ENCODE assay signal across 8 mouse cellular contexts in genomic region chr7:24593621-24594308, GRCm38 (mm10). TPM values are rescaled to one million over a fixed set of nuclear protein-coding genes. Genes with fewer than 3 reads are reported as not detected.
DNase-seq lines count a peak whose midpoint lies in the region; ATAC-seq and TF ChIP-seq lines count a peak whose summit lies in the region.

No protein-coding gene starts in this region.

- TF ChIP-seq POLR2A in kidney, adult 2 months (IDR thresholded peaks at IDR 0.05; ENCODE audit: low read depth, low read length): peak; percentile 68
- TF ChIP-seq POLR2A in myocyte (IDR thresholded peaks at IDR 0.05; ENCODE audit: insufficient read length, low read depth): peak; percentile 95

- peak overlapping the region; percentile 63 for H3K4me3 ChIP-seq in embryonic facial prominence, embryonic 12.5 days
- H3K4me3 ChIP-seq in kidney, adult 2 months (ENCODE audit: insufficient read depth, low read depth, low read length): peak overlapping the region; percentile 83
- H3K4me3 ChIP-seq in liver, embryonic 12.5 days: peak overlapping the region; percentile 61
- H3K4me3 ChIP-seq in myocyte: peak overlapping the region; percentile 49

- no peak overlapping the region for H3K27ac ChIP-seq in embryonic facial prominence, embryonic 12.5 days
- peak overlapping the region; percentile 67 for H3K27ac ChIP-seq in kidney, adult 2 months (ENCODE audit: insufficient read depth, low read depth, low read length)
- H3K27ac ChIP-seq in liver, embryonic 12.5 days: no peak overlapping the region; the same call in 1 of the 2 replicates

- peak; percentile 86 for ATAC-seq in embryonic facial prominence, embryonic 12.5 days (ENCODE audit: insufficient number of reproducible peaks, insufficient read depth, low FRiP score, low TSS enrichment)
- peak; percentile 86 for ATAC-seq in liver, embryonic 12.5 days

- TF ChIP-seq CTCF in kidney, adult 2 months (conservative IDR thresholded peaks at IDR 0.05; ENCODE audit: insufficient read depth, insufficient read length, low read depth, low read length): no peak

- H3K27me3 ChIP-seq in embryonic facial prominence, embryonic 12.5 days: peaks cover 10% of the 10 kb centered on the region
- H3K27me3 ChIP-seq in kidney, adult 2 months (replicated peaks; ENCODE audit: control insufficient read depth, insufficient read depth, low read length): no peaks in the 10 kb centered on the region
- peaks cover 19% of the 10 kb centered on the region for H3K27me3 ChIP-seq in liver, embryonic 12.5 days (replicated peaks)
- H3K27me3 ChIP-seq in myocyte (ENCODE audit: control insufficient read depth, insufficient read depth, insufficient read length): no peaks in the 10 kb centered on the region

- no peaks in the 10 kb centered on the region for H3K79me2 ChIP-seq in myocyte (ENCODE audit: control insufficient read depth, insufficient read depth)

- H3ac ChIP-seq in myocyte (ENCODE audit: control insufficient read depth, insufficient read length): peak overlapping the region; percentile 9

- WGBS in embryonic facial prominence, embryonic 12.5 days: 2% methylated on average over 39 of the region's 39 CpGs
- 2% methylated on average over 39 of the region's 39 CpGs for WGBS in kidney, adult 2 months
- WGBS in liver, embryonic 12.5 days (ENCODE audit: insufficient replicate concordance): 2% methylated on average over 39 of the region's 39 CpGs

- H3K9me3 ChIP-seq in embryonic facial prominence, embryonic 12.5 days: no peaks in the 10 kb centered on the region
- no peaks in the 10 kb centered on the region for H3K9me3 ChIP-seq in liver, embryonic 12.5 days (replicated peaks)

- H3K36me3 ChIP-seq in embryonic facial prominence, embryonic 12.5 days: 0 out of 2 replicates have a peak, but pooled peaks cover 3% of the 10 kb centered on the region
- H3K36me3 ChIP-seq in kidney, adult 2 months (ENCODE audit: control insufficient read depth, insufficient read depth, low read length): no peaks in the 10 kb centered on the region
- no peaks in the 10 kb centered on the region for H3K36me3 ChIP-seq in liver, embryonic 12.5 days
- no peaks in the 10 kb centered on the region for H3K36me3 ChIP-seq in myocyte (ENCODE audit: control insufficient read depth, insufficient read depth)

- H3K4me2 ChIP-seq in embryonic facial prominence, embryonic 12.5 days (replicated peaks): peak overlapping the region; percentile 75
- peak overlapping the region; percentile 83 for H3K4me2 ChIP-seq in liver, embryonic 12.5 days
- peak overlapping the region; percentile 92 for H3K4me2 ChIP-seq in myocyte (ENCODE audit: low read depth)

- peak; percentile 87 for DNase-seq in A20 (ENCODE audit: low read depth, low spot score)
- peak; percentile 83 for DNase-seq in adrenal gland, postnatal 25 days
- peak; percentile 79 for DNase-seq in heart, adult 8-10 months (ENCODE audit: low spot score)
- DNase-seq in kidney, adult 2 months: peak; percentile 88
- peak; percentile 51 to 65 for DNase-seq in spleen, postnatal 14 days (ENCODE audit: low spot score in 2 of 2)

- H3K4me1 ChIP-seq in embryonic facial prominence, embryonic 12.5 days: peaks cover 7% of the 10 kb centered on the region
- H3K4me1 ChIP-seq in kidney, adult 2 months (ENCODE audit: control insufficient read depth, insufficient read depth, low read length): peaks cover 9% of the 10 kb centered on the region; the same call in 1 of the 2 replicates
- peaks cover 58% of the 10 kb centered on the region for H3K4me1 ChIP-seq in liver, embryonic 12.5 days

- H3K9ac ChIP-seq in embryonic facial prominence, embryonic 12.5 days: peak overlapping the region; percentile 78
- peak overlapping the region; percentile 64 for H3K9ac ChIP-seq in liver, embryonic 12.5 days

TF ChIP-seq in myocyte, 11 proteins besides CTCF, POLR2A, EP300 and RAD21:
- peak; percentile 92 for TF ChIP-seq POLR2AphosphoS2 (IDR thresholded peaks at IDR 0.05; ENCODE audit: insufficient read length, low read depth)
- TF ChIP-seq REST (IDR thresholded peaks at IDR 0.05; ENCODE audit: insufficient read depth, insufficient read length): no peak

RNA-seq across cellular contexts. Expression of gene Zfp575, which starts 6.3 kb away (rescaled TPM):
- total RNA-seq in adrenal gland, postnatal 25 days (2021): 0.39 TPM in 1 of 2 replicates, not detected in the other
- polyA plus RNA-seq in embryonic facial prominence, embryonic 12.5 days (2016; fragmentation: Nextera tagmentation; extraction: Ambion mirVana): 5.1 and 5.9 TPM in 2 replicates
- total RNA-seq in heart, adult 8-10 months (2022): under 1 TPM in 1 of 4 experiments, not detected in 3; 0.09 TPM
- 0.11 and 0.15 TPM in 2 replicates for polyA plus RNA-seq in kidney, adult 2 months (2012; rRNA removed)
- 0.41 and 0.57 TPM in 2 replicates for polyA plus RNA-seq in liver, embryonic 12.5 days (2016; fragmentation: Nextera tagmentation; extraction: Ambion mirVana)
- 0.12 TPM for polyA plus RNA-seq in myocyte (2012; fragmentation: generic; extraction: Trizol)

RNA-seq across cellular contexts. Expression of gene Ethe1, which starts 6.4 kb away (rescaled TPM):
- 26.0 and 38.2 TPM in 2 replicates for total RNA-seq in adrenal gland, postnatal 25 days (2021)
- polyA plus RNA-seq in embryonic facial prominence, embryonic 12.5 days (2016; fragmentation: Nextera tagmentation; extraction: Ambion mirVana): 23.7 and 23.8 TPM in 2 replicates
- 10 to 100 TPM; 66.1 to 75.2 (median 70.0) TPM for total RNA-seq in heart, adult 8-10 months (2022)
- polyA plus RNA-seq in kidney, adult 2 months (2012; rRNA removed): 172 and 173 TPM in 2 replicates
- 15.1 and 17.0 TPM in 2 replicates for polyA plus RNA-seq in liver, embryonic 12.5 days (2016; fragmentation: Nextera tagmentation; extraction: Ambion mirVana)
- 34.7 TPM for polyA plus RNA-seq in myocyte (2012; fragmentation: generic; extraction: Trizol)

RNA-seq across cellular contexts. Expression of gene Phldb3, which starts 16.8 kb away (rescaled TPM):
- total RNA-seq in adrenal gland, postnatal 25 days (2021): 7.1 and 7.4 TPM in 2 replicates
- 0.20 and 0.47 TPM in 2 replicates for polyA plus RNA-seq in embryonic facial prominence, embryonic 12.5 days (2016; fragmentation: Nextera tagmentation; extraction: Ambion mirVana)
- under 1 TPM; 0.35 to 0.83 (median 0.39) TPM for total RNA-seq in heart, adult 8-10 months (2022)
- 2.8 and 3.1 TPM in 2 replicates for polyA plus RNA-seq in kidney, adult 2 months (2012; rRNA removed)
- polyA plus RNA-seq in liver, embryonic 12.5 days (2016; fragmentation: Nextera tagmentation; extraction: Ambion mirVana): 0.08 and 0.22 TPM in 2 replicates
- polyA plus RNA-seq in myocyte (2012; fragmentation: generic; extraction: Trizol): 11.5 TPM

RNA-seq across cellular contexts. Expression of gene Lypd3, which starts 42.6 kb away (rescaled TPM):
- 1.5 and 1.7 TPM in 2 replicates for total RNA-seq in adrenal gland, postnatal 25 days (2021)
- 2.8 and 3.5 TPM in 2 replicates for polyA plus RNA-seq in embryonic facial prominence, embryonic 12.5 days (2016; fragmentation: Nextera tagmentation; extraction: Ambion mirVana)
- total RNA-seq in heart, adult 8-10 months (2022): not detected
- 0.06 and 0.67 TPM in 2 replicates for polyA plus RNA-seq in kidney, adult 2 months (2012; rRNA removed)
- not detected in 2 replicates for polyA plus RNA-seq in liver, embryonic 12.5 days (2016; fragmentation: Nextera tagmentation; extraction: Ambion mirVana)
- not detected for polyA plus RNA-seq in myocyte (2012; fragmentation: generic; extraction: Trizol)

RNA-seq across cellular contexts. Expression of gene Xrcc1, which starts 47.7 kb away (rescaled TPM):
- 38.0 and 51.2 TPM in 2 replicates for total RNA-seq in adrenal gland, postnatal 25 days (2021)
- 117 and 124 TPM in 2 replicates for polyA plus RNA-seq in embryonic facial prominence, embryonic 12.5 days (2016; fragmentation: Nextera tagmentation; extraction: Ambion mirVana)
- total RNA-seq in heart, adult 8-10 months (2022): 10 to 100 TPM; 19.7 to 30.8 (median 27.1) TPM
- 29.0 and 31.2 TPM in 2 replicates for polyA plus RNA-seq in kidney, adult 2 months (2012; rRNA removed)
- polyA plus RNA-seq in liver, embryonic 12.5 days (2016; fragmentation: Nextera tagmentation; extraction: Ambion mirVana): 61.5 and 63.0 TPM in 2 replicates
- 32.7 TPM for polyA plus RNA-seq in myocyte (2012; fragmentation: generic; extraction: Trizol)
